Mouse (Mus musculus) frontal cortex, adult 2 months (tissue): ENCODE measurements around the gene 1700020N01Rik. TPM values are rescaled to one million over a fixed set of nuclear protein-coding genes. Genes with fewer than 3 reads are reported as not detected.
A peak's percentile ranks its signal among the peaks of the same experiment; 100 is the strongest.

Source experiments
- DNase-seq, 2 experiments: peaks; one replicate each; pipeline ENCODE4 v3.0.0; 2022; ENCODE audit warnings: low spot score in 1 of 2; ENCODE audit errors: extremely low spot score in 1 of 2
- polyA plus RNA-seq: library from polyadenylated mRNA; depleted of rRNA; stranded (reverse); fragments of >200 nt; gene quantifications from 2 replicates; pipeline ENCODE4 v1.2.3, GENCODE M21; 2012

1700020N01Rik gene
- polyA plus RNA-seq, 1 experiment = 0.16 TPM

DNA sequence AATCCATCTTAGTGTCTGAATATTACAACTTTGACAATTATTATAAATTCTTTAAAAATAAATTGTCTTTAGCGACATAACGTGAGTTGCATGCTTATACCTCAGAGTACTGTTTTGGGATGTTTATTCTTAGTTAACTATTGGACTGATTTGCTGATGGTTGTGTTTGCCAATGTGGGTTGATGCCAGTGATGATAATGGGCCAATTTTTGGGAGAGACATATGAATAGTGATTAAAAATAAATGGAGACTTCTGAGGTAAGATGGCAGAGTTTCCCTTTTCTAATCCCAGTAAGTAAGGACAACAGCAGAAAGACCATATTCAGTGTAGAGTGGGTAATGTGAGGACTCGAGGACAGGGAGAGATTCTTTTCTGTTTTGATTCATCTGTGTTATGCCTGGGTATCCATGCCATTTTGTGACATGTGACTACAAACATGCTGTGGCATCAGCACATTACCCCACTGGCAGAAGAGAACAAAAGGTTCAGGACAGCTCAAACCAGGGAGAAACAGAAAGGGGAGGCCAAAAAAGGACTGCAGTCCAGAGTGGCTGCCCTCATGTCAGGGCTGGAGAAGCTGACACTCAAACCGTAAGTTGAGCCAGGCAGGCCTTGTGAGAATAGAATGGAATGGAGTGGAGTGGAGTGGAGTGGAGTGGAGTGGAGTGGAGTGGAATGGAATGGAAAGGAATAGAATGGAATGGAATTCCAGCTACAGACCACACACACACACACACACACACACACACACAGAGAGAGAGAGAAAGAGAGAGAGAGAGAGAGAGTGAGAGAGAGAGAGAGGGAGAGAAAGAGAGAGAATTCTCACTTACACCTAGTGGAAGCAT lies 4.7 kb upstream of the 1700020N01Rik start:
- no peak for DNase-seq

DNA sequence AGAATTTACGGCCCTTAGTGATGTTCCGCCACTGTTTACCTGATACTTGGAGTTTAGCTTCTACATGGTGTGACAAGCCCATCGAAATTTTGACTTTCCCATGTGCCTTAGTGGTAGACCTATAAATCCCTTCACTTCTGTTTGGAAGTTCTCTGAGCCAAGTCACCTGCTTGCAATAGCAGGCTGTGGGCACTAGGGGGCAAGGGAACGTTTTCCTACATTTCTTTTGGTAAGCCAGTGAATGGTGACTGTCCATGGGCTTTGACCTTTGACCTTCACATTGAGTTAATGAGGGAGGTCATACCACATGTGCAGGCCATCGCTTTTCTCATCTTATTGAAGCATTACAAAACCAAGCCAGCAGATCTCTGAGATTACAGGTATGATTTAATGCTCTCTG lies 8.0 kb downstream of the 1700020N01Rik start:
- peak; percentile 33 to 78 for DNase-seq

DNA sequence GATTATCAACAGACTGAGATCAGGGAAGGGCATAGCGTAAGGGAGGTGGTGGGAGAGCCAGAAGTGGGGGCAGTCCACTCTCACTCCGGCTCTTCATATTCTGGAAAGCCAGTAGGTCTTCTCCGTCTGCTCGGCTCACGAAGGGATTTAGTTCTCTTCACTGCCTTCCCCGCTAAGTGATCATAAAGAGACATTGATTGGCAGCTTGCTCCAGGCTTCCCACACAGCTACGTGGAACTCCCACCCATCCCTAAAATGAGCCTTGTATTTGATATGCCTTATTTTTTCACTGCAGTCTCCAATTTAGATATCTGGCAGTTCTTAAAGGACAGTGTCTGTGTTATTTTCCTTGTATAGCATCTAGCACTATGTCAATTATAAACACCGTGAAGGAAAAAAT lies 11.5 kb downstream of the 1700020N01Rik start:
- DNase-seq = no peak

DNA sequence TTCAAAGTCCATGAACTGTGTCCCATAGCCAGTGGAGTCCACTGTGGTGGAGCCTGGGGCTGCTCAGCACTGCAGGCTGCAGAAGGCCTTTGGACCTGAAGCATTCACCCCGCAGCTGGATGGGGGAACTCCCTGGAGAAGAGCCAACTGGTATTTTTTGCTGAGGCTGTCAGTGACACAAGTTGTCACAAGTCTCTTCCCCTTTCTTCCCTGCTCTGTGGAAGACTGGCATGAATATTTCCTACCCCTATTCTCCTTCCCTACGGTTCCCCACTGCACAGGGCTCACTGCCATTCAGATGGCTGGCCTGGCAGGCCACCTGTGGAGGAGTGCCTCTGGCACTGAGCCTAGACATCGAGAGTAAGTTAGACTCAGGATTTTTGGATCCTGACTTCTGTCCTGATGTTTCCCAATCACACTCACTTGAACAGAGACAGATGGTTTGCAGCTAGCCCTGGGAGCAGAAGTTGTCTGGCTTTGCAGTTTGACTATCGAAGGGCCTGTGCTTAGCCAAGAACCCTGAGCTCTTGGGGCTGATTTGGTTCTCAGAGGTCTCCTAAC lies 12.1 kb downstream of the 1700020N01Rik start:
- DNase-seq = peak; percentile 35 to 64

DNA sequence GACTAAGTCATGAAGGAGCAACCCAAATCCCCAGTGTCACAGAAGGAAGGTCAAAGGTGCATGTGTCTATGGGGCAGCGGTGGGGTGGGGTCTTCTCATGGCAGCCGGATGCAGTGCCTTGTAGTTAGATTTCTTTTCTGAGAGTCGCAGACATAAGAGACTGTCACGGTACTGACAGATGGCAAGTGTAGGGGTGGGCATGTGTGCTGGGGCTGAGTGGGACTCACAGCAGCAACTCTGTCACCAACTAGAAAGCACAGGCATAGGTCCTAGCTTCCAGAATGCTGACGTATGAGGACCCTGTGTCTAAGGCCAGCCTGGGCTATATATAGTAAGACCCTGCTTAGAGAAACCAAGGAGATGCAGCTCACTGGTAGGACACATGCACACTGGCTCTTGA lies 12.7 kb downstream of the 1700020N01Rik start:
- DNase-seq = peak; percentile 58 to 66

DNA sequence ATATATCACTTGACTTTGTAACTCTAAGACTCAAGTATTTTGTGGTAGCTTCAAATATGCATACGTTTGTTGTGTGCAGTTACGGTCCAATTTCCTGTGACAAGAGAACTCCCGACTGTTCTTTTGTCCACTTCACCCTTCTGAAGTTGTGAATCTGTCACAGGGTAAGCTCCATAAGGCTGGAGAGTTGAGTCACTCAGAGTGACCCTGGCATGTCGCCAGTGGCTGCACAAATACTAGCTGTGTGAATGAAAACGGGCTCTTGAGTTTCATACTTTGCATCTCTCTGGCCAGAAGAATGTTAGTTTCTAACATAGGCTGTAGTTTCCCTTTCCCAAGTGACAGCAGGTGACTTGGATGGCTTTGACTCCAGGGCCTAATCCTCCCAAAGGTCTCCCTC lies 14.0 kb downstream of the 1700020N01Rik start:
- no peak for DNase-seq

DNA sequence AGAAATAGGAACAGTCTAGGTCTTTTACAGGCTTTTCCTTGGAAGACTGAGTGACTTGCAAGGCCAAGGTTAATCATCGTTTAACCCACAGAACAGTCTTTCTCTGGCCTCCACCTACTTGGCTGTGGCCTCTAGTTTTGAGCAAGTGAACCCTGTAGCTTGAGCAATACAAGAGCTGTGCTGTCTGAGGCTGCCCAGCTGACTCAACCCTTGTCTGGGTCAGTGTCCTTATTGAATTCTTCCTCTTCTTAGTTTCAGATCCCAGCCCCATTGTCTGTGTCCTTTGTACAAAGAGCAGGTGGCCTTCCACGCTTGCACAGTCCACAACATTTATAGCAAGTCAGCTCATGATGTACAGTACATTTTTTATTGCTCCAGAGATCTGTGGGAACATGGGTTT lies 16.6 kb downstream of the 1700020N01Rik start:
- no peak for DNase-seq

DNA sequence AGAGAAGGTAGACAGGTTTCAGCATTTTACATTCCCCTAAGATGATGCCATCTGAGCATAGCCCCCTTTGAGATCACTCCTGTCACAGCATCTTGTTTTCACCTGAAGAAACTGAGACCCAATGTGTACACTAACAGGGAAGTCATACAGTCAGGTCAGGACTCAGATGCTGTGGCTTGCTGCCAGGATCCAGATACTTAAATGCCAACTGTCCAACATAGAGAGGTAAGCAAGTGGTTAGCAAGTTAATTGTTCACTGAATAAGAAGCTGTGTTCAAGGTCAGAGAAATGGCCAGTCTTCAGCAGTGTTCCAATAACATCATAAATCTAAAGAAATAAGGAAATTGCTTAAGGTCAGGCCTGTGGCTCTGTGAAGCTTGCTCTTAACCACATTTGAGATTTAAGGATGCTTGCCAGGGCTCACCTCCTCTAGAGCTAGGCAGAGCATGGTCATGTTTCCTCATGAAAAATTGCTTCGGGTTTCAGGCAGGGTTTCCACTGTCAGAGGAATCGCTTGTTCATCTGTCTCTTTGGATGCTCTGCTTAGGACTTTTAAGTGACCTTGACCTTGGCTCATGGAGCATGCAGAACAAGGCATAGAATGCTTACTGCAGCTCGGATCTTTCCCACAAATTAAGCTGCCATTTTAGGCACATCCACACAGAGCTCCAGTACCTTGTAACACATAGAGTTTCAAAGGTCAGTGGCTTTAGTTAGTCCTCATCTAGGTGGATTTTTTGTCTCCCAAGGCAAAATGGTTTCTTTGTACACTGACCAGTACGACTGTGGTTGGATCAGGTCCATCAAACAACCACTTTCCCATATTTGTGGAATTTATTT lies 20.3 kb downstream of the 1700020N01Rik start:
- no peak for DNase-seq

DNA sequence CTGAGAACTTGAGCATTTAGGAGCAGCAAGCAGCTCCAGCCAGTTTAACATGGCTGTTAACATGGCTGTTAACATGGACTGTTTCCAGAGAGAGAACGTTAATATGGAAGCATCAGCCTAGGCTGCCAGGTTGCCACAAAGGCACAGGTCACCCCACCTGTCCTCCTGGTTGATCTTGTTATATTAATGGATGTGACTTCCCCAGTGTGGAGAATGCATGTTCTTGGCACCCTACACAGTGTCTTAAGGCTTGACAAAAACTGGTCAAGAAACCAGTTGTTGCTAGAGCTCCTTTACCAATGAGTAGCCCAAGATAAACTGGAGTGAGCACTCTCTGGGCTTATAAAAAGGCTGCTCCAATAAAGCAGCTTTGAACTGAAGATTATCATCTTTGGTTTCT lies 21.6 kb downstream of the 1700020N01Rik start:
- DNase-seq = no peak

DNA sequence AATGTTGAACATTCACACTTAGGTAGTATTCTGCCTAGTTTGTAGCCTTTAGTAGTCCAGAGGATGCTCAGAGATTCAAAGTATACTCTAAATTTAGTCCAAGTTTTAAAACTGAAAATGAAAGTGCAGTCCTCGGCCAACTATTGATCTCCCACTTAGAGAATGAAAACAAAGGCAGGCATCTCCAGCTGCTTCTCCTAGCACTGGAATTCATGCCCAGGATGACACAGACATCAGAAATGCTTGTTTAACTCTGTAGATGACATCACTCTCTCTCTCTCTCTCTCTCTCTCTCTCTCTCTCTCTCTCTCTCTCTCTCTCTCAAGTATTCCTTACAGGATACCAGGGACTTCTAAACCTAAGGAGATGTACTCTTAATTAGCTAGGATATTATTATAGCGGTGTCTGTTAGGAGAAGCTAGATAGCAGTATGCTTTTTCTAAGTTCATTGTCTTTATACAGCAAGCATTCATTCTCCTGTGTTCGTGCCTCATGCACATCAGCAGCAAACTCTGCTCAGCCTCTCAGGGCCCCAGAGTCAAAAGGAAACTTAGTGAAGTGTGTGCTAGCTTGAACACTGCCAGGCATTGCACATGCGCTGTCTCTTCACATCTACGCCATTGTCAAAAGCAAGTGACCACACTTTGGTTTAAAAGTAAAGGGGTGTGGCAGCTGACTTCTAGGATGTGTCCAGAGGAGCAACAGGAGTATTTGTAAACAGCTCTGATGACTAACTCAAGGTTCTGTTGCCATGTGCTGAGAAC lies 26.0 kb downstream of the 1700020N01Rik start:
- no peak for DNase-seq

DNA sequence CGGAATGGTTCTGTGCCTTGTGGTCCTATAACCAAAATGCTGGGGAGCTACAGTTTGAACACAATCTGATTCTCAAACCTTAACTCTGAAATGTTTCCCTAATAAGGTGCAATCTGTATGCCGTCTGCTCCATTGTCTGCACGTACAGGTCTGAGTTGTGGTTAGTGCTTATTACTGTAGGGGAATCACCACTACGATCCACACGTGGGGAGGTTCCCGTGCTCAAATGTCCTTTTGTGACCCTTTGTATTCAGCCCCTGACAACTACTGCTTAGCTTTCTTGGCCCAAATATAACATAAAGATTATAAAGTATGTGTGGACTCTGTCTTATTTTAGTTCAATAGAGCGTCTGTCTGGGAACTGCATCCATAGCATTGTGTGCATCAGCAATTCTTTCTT lies 29.1 kb downstream of the 1700020N01Rik start:
- DNase-seq = no peak

DNA sequence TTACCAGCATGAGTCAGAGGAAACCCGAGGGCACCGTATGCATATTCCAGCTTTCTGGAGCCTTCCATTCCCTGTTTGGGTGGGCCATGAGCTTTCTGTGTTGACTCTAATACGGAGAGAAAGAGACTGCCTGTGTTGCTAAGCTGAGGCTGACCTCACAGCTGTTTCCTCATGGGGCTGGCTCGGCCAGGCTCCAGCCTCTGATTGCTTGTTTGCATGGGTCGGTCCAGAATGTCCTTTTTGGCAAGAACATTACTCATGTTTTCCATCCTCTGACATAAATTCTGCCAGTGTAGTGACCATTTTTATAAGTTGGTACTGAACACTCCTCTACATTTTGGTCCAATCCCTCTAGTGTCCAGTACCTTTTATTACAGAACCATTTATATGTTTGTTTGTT lies 35.6 kb downstream of the 1700020N01Rik start:
- DNase-seq = peak in 1 of 2 experiments; percentile 40

DNA sequence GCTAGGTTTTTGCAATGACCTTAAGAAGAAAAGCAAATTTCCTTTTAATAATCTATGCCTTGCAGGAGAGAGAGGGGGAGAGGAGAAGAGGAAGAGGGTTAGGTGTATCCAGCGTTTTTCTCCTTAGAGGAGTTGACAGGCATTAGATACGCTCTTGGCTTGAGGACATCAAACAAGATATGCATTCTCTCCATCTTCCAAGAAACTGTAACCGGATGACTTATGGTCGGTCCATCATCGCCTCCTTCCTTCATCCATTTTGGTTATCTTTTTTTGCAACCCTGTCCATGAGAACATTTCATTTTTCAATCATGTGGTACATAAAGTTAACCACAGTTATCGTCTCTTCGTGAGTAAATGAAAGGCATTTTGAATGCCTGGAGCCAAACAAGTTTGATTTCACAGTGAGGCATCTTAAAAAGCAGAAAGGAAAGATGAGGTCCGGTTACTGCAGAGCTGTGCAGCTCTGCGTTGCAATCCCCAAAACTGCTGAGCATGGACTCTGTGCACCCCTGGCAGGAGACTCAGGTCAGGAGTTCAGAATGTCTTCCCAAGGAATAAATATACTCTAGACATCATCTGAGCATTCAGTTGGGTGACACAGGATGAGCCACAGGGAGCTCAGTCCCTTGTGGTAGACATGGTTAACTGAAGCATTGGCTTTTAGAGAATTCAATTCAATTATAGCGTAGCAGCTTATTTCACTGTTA lies 36.2 kb downstream of the 1700020N01Rik start:
- no peak for DNase-seq

DNA sequence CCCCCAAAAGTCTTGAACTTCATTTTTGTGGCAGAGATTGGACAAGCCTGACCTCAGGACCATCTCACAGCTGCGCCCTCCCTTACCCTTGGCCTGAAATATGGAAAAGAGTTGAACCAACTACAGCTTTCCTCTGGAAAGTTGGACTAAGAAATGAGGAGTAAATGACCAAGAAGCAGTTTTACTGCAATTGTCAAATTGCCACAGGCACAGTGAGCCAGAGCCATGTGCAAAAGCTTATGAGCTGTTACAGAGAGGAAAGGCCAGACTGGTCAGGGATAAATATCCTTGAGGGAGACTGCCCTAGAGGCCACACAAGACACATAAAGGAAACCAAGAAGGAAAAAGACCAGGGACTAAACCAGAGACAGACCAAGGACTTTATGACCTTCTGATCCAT lies 38.5 kb downstream of the 1700020N01Rik start:
- no peak for DNase-seq

DNA sequence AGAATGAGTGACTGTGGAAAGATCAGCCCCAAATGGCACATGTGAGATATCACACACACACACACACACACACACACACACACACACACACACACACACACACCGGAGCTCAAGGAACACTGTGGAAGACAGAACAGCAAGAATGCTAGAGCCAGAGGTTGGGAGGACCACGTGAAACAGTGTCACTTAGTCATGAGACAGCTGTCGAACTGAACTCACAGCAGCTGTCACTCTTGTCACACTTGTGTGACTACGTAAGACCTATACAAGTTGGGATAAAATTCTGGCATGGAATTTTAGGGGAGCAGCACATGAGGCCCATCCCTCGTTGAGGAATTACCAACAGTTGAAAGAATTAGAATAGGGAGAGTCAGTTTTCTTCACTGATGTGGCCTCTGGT lies 39.7 kb downstream of the 1700020N01Rik start:
- DNase-seq = no peak

DNA sequence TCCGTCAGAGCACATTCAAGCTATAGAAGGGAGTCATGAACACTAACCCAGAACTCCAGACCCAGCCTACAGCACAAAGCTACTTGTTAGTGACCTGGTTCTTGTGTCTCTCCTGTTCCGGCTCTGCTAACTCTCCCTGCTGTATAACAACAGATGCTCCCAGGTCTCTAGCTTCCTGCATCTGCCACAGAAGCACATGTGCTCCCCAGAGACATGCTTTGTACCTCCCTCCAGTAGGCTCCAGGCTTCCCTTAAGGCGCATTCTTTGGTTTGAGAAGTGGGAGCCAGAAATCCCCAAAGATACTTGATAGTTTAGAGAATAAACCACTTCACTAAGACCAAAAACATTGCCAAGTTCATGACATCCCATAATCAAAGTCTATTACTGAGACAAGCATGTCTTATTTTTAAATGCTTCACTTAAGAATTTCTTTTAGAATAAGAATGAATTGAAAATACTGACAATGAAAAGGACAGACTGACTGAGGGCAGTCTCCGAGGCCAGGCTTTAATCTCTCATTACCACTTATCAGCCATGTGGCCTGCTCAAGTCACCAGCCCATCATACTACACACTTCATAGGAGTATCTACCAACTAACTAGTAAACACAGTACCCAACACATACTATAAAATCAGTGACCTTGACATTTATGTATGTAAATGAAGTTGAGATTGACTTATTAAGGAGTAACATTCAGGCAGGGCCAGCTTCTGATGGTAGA lies 43.2 kb downstream of the 1700020N01Rik start:
- no peak for DNase-seq

DNA sequence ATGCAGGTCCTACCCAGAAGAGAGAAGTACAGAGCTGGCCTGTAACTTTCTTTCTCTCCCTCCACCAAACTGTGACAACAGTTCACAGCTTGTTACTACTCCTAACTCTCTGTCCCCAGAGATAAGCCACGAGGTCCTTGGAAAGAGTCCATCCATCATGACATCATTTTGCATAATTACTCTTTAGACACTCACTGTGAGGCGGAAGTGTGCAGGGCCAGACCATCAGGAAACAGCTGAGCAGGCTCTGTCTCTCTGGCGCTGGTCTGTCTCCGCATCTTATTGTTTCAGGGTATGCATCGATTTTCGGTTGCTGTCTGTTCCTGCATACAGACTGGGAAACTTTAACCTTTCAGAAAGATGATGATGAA lies 43.8 kb downstream of the 1700020N01Rik start:
- DNase-seq = peak; percentile 14 to 58

DNA sequence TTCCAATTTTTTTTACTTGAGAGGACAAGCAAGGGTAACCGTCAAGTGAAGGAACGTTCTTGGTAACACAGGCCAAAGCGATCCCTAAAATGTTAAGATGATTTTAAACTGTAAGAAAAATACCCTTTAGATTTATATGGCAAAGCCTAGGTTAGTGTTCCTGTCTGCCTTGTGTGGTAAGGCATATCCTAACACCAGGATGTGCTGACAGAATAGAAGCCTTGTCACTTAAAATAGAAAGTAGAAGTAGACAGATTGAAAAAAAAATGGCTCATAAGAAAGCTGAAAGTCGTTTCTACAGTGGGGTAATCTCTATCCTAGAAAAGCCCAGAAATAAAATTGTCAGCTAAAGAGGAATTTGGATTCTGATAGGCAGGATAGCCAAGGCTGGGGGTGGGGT lies 58.4 kb downstream of the 1700020N01Rik start:
- DNase-seq = no peak
